Mouse (Mus musculus) embryo, embryonic 10 days (tissue): ENCODE data around the gene Akr1b10.
"Not testable (repeated sequence)": the region's sequence is repeated elsewhere in the genome, so short reads cannot be mapped to it uniquely, and the experiment has no call there.

Experiments
- DNase-seq: peaks from one replicate; pipeline ENCODE4 v3.0.0-alpha.2; 2015; ENCODE audit warnings: low spot score

The Akr1b10 gene

DNA sequence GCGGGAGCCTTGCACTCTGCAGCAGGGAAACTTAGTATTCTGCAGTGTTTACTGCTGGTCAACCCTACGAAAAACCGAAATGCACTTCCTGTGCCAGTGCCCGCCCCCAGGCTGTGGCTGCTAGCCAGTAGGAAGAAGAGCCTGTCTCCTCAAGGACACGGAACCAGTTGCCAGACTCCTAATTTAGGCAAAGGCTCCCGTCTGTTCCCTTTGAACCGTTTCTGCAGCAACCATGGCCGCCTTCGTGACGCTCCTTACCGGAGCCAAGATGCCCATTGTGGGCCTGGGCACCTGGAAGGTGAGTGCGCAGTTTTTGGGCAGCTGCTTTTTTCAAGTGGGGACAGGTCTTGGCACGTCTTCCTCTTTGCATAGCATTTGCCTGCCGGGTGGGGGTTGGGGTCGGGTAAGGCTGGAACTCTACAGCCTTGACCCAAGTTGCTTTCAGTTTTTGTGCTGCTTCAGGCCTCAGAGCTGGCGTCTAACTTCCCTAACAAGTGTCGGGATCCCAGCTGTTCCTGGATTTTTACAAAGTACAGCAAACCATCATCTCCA is at the start of gene Akr1b10:
Gene Akr1b10 (plus strand): TSS at position 109 of the 552 bp plus-strand sequence.
- DNase-seq, result peak; percentile 83

DNA sequence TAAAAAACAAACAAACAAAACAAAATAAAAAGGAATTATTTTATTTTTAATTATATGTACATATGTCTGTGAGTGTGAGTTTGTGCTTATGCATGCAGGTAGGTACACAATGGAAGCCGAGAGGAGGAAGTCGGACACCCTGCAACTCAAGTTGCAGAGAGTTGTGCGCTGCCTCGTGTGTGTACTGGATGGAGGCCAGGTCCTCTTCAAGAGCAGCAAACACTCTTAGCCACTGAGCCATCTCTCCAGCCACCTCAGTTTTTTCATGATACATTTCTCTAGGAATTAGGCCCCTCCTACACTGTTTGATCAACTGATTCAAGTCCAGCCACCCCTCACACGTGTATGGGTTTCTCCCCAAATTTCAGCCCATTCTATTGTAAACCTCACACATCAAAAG is 49.3 kb upstream of the Akr1b10 start:
- no peak for DNase-seq

DNA sequence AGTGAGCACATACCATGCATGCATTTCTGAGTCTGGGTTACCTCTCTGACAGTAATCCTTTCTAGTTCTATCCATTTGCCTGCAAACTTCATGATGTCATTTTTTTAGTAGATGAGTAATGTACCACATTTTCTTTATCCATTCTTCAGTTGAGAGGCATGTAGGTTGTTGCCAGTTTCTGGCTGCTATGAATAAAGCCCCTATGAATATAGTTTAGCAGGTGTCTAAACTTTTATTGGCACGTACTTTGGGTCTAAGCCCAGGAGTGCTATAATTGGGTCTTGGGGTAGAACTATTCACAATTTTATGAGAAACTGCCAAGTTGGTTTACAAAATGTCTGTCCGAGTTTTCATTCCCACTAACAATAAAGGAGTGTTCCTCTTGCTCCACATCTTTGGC is 46.2 kb upstream of the Akr1b10 start:
- DNase-seq, result no peak

DNA sequence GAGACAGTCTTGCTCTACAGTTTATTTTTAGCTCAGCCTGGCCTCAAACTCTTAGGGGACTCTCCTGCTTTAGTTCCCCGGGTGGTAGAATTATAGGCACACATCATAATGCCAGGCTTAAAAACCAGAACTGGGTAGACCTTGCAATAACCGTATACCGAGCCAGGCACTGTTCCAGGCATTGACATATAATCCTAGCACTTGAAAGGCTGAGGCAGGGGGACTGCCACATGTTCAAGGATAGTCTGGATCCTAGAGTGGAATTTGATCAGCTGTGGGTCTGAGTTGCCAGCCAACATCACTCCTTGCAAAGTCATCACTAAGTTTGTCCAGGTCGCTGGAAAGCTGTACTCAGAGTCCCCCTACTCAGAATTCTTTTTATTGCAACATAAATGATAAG is 42.0 kb upstream of the Akr1b10 start:
- DNase-seq, result no peak

DNA sequence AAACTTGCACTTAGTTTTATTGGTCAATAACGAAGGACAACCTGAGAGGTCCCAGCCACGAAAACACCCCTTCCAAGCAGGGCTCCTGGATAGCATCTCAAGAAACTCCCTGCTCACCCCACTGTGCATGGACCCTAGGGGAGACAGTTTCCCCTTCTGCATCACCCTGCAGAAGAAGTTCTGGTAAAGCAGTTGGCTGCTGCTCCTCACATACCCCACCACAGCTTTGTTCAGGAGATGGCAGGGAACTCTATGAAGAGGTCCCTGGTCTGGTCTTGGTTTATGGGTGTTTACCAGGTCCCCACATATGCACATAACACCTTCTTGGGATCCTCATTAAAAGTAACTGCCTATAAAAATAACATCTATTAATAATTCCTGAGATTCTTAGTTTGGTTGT is 41.5 kb upstream of the Akr1b10 start:
- no peak for DNase-seq

DNA sequence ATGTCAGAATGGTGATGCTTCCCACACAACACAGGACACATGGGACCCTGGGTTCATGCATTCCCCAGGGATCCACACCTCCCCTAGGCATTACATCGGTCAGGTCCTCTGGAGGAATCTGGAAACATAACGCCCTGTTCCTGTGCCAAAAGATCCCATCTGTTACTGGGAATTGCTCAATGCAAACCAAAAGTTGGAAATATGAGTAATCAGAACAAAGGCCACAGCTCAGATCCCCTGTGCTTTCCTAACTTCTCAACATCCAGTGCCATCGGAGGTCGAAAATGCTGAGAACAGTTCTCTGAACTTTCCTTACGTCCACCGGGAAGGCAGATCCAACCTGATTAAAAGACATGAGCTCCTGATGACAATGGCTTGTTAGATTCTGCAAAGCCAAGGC is 40.6 kb upstream of the Akr1b10 start:
- no peak for DNase-seq

DNA sequence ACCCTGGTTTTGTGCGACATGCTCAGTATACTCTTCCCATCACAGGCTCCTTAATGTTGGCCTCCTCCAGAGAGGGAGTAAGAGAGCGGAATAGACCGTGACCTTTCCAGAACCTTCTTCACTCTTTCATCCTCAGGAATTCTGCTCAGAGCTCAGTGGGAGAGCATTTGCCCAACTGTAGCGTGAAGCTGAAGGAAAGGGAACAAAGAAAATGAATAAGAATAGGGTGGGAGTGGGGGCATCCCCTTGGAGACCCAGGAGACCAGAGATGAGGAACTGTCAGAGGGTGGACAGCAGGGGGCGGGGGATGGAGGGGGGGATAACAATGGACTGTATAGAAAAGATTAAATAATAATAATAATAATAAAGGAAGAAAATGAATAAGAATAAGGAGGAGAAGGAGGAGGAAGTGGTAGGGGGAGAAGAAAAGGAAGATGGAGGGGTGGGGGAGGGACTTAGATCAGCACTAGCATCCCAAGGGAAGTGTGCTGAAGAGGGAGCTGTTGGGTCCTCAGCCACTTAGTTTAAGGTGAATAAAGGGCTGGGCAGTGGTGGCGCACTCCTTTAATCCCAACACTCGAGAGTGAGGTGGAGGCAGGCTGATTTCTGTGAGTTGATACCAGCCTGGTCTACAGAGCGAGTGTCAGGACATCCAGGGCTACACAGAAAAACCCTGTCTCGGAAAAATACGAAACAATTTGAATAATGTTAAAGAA is 39.7 kb upstream of the Akr1b10 start:
- DNase-seq, result no peak

DNA sequence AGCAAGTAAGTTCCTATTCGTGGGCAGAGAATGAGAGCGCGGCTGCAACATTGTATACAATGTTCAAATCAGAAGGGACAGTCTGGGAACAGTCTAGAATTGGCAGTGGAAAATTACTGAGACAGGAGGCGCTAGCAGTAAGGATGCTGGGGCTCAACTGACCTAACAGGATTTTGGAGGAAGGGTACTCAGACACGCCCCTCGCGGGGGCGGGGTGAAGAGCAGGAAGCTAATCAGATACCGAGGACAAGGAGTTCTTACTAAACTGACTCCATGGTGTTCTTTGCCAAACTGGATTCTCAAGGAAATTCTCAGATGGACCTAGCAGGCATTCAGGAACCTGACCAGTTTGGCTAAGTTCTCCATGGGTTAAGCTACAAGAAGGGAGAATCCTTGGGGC is 39.1 kb upstream of the Akr1b10 start:
- DNase-seq, result peak; percentile 49

DNA sequence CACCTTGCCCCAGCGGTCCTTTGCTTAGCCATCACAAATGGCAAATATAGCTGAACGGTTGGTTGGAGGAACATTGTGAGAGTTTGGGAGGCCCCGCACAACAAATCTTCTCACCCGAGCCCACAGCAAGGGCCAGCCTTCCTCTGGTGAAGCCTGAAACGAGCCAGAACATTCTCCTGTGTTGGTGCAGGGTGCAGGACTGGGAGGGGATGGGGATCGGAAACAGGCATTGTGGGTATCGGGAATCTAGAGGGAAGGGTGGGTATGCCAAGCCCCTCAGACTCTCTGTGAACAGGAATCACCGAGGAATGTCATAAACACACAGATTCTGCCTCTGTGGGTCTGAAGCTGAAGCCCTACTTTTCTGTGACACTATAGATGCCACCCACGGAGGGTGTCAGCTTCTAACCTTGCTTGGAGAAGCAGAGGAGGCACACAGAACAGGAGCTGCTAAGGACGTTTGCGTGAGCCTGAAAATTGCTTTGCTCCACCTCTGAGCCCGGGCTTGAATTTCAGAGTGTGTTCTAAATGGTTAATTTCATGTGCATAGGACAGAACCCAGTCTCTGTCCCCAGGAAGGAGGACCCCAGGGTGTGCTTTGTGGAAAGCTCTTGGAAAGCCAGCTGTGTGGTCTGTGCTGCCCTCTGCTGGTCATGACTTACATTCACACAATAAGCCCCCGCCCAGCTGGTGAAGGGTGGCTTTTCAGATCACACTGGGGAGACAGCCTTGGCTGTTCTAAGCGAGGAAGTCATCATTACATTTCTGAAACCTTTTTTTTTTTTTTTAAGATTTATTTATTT is 37.7 kb upstream of the Akr1b10 start:
- DNase-seq, result peak; percentile 88

DNA sequence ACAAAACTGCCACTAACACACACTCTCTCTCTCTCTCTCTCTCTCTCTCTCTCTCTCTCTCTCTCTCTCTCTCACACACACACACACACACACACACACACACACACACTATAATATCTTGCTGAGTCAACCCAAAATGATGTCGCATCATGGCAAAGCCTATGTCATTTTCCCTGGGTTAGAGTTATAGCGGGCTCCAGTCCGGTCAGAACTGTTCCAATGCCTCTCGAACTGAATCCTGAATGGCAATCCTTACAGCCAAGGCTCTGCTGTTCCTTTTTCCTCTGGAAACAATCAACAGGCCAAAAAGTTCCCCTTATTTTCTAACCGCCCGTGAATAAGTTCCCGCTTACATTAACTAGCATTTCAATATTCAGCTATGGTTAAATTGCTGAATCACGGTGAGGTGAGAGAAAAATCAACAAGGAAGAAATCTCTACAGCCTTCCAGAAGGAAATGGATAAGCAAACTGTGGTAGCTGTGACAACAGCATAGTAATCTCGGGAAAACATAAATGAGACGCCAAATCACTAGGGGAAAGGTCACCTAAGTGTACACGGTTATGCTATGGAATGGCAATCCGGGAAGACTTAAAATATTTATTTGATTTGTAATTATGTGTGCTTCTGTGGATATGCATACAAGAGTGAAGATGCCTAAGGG is 33.9 kb upstream of the Akr1b10 start:
- DNase-seq, result no peak

DNA sequence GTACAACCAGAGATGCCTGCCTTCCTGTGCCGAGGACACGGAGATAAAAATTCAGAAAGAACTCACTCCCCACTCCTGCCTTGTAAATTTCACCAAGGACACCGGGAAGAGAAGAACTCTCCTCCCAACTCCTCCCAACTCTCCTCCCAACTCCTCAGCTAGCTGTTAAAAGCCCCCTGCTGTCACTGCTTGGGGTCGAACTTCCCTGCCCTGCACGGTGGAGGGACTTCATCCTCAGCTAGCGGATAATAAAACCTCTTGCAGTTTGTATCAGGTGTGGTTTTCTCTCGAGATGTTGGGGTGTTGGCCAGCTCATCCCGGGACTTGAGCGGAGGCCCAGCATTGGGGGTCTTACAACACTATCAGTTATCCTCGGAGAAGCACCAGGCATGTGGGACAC is 32.5 kb upstream of the Akr1b10 start:
- DNase-seq, result not testable (repeated sequence)

DNA sequence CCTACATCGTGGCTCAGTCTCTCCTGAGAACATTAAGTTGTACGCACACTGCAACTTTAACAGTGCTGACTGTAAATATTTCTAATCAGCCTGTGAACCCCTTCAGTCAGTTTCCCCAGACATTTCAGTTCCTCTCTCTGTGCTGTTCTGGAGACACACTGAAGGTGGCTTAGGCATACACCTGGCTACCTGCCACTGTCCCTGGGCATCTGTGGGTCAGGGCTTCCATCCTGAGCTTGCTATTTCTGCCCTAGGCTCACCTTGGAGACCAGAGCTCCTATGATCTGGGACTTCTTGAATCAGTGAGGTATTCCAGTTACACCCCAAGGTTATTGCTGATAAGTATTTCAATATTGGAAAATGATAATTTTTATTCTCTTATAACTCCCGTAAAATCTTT is 31.6 kb upstream of the Akr1b10 start:
- DNase-seq, result no peak

DNA sequence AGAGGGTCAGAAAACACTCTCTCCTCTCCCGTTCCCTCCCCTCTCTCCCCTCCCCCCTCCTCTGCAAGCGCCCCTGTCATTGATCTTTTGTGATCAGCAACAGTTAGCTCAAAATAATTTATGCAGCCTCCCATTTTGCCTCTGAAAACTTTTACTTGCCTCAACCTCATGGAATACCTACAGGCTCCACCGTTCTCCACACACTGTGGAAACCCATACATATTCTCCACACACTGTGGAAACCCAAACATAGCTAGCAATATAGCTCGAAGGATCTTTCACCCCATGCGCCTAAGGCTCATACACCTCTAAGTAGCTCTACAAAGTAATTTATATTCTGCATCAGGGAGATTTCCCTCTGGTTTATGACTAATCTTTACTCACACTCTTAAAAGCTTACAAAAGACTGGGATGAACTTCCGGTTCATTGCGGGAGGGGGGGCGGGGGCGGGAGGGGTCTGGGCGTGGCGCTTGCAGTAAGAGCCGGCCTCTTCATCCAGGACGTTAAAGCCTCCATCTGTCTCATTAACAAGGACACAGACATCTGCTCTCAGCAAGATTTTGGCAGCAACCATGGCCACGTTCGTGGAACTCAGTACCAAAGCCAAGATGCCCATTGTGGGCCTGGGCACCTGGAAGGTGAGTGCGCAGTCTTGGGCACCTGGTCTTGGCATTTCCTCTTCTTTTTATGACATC is 30.2 kb upstream of the Akr1b10 start, which contains the start of gene Akr1b8:
Gene Akr1b8 (plus strand): TSS at position 462 of the 696 bp plus-strand sequence.
- peak; percentile 37 for DNase-seq

DNA sequence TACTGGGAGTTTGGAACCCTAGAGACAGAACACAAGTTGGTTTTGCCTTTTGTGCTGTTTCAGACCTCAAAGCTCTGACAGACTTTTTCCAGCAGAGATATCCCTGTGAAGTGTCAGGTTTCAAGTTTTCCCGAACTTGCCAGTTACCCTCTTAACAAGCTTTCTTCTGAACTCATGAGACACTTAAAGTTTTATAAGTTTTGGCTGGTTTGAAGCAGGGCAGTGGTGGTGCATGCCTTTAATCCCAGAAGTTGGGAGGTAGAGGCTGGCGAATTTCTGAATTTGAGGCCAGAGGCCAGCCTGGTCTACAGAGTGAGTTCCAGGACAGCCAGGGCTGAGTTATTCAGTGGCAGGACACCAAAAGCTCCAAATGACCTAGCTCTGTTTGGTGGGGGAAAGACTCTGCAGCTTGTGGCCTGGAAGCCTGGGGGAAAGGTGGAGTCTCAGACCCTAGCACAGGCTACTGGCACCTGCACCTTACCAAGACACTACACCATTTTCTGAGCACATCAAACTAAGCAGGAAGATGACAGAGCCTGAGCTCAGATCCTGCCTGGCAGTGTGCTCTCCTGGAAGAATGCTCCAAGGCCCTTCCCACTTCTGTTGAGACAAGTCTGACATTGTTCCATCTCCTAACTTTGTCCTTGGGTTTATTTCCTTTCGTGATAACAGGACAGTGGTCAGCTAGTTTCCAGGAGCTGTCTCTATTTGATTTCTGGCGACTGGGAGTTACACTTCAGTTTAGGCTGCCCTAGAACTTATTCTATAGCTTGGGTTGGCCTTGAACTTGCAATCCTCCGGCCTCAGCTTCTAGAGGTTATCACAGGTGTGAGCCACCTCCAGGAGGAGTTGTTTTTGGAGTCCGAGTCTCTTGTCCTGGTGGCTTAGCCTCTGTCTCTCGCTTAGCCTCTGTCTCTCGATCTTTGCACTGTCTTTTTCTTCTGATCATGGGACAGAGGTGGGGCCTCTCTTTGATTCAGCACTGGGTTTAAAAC is 29.4 kb upstream of the Akr1b10 start:
- no peak for DNase-seq

DNA sequence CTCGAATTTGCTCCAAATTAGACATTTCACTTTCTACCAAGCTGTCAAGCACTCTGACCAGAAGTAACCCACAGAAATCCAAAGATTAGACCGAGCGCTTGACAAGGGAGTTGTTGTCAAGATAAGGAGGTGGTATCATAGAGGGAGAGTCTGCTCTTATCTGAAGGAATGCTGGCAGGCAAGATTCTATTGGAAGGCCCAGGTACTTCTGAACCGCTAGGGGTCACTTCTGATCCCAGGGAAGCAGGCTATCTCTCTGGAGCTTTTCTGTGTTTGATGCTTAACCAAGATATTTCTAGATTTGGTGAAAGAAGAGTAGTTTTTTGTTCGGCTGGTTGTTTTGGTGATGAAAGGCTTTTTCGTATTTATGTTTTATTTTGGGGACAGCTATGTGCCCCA is 28.7 kb upstream of the Akr1b10 start:
- DNase-seq, result no peak

DNA sequence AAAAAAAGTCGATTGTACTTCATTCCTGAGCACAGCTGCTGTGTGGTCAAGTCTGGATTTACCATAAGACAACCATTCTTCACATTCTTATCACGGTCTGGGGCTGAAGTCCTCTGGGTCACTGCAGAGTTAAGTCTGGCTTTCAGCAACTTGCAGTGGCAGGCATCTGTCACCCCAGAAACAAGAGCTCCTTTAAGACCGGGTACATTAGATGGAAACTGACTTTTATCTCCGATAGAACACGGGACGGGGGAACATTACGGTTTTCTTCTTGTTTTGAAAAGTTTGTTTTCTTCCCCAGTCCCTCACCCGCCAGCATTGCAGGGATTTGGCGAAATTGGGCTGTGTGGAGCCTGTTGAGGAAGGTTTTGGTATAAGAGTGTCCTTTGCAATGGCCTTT is 28.2 kb upstream of the Akr1b10 start:
- no peak for DNase-seq

DNA sequence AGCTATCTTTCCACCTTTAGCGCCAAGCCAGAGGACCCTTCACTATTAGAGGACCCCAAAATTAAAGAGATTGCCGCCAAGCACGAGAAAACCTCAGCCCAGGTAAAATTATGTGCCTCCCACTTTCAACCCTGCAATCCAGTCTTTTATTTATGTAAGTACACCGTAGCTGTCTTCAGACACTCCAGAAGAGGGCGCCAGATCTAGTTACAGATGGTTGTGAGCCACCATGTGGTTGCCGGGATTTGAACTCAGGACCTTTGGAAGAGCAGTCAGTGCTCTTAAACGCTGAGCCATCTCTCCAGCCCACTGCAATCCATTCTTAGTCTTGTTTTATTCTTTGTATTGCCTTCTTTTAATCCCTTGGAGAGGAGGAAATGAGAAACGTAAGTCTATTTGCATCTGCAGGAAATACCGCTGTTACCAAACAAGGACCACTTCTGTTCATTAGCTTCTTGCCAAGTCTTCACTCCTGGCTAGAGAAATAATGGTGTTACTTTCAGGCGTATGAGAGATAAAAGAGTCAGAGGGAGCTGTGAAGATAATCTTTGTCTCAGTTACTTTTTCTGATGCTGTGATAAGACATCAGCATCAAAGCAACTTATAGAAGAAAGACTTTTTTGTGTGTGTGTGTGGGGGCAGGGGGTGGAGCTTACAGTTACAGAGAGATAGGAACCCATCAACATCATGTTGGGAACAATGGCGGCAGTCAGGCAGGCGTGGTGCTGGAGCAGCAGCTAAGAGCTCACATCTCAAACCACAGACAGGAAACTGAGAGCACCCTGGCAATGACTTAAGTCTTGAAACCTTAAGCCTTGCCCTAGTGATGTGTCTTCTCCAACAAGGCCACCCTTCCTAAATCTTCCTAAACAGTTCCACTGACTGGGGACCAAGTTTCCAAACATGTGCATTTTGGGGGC is 19.5 kb upstream of the Akr1b10 start:
- no peak for DNase-seq

DNA sequence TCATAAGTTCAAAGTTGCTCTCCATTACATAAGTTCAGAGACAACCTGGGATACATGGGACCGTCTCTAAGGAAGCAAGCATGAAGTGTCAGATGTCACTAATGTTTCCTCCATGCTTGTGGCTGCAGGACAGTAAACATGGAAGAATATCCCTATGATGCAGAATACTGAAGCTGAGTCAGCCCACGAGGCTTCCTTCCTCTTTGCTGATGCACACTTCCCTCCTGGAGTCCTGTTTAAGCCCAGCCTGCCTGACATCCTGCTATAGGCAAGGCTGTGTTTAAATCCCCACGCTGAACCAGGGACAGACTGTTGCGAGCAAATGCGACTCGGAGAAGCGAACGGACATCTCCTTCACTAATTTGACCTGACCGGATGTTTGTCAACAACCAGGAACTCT is 16.0 kb upstream of the Akr1b10 start:
- no peak for DNase-seq

DNA sequence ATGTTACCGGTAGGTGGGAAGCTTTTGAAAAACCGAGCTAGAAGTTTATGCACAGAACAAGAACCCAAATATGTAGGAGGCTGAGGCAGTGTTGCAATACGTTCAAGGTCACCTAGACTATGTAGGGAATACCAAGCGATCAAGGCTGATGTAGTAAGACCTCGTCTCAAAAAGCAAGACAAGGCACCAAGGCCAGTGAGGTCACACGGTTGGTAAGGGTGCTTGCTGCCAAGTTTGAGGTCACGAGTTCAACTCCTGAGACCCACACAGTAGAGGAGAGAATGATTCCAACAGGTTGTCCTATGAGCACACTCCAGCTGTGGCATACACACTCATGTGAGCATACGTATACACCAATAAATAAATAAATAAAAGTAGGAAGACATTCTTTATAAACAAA is 13.9 kb upstream of the Akr1b10 start:
- no peak for DNase-seq
